Mouse (Mus musculus) forebrain, embryonic 11.5 days (tissue): ENCODE data around the gene Arhgef28. TPM values are rescaled to one million over a fixed set of nuclear protein-coding genes. Genes with fewer than 3 reads are reported as not detected.

Experiments used
- ATAC-seq: fragments of 200-750 bp; cut with Nextera tagmentation; replicated peaks from 2 replicates; pipeline ENCODE4 v1.8.0; 2017; ENCODE audit warnings: moderate TSS enrichment; ENCODE audit not compliant: low FRiP score
- DNase-seq: peaks from one replicate; pipeline ENCODE4 v3.0.0-alpha.2; 2017; ENCODE audit warnings: low spot score
- H3K27ac ChIP-seq: fragments of 300-500 bp; sonication (generic); 2 replicates; pipeline ENCODE4 v1.5.1; 2014; ENCODE audit warnings: low read depth, low read length
- H3K27me3 ChIP-seq: fragments of 300-500 bp; sonication (generic); 2 replicates; pipeline ENCODE4 v1.6.1; 2014; ENCODE audit warnings: mild to moderate bottlenecking, low read length, mixed read lengths; ENCODE audit not compliant: control insufficient read depth, insufficient read depth
- H3K36me3 ChIP-seq: fragments of 300-500 bp; sonication (generic); 2 replicates; pipeline ENCODE4 v1.6.1; 2014; ENCODE audit warnings: mild to moderate bottlenecking, low read length, moderate library complexity, mixed read lengths; ENCODE audit not compliant: control insufficient read depth, insufficient read depth
- H3K4me1 ChIP-seq: fragments of 300-500 bp; sonication (generic); replicated peaks from 2 replicates; pipeline ENCODE4 v1.6.1; 2014; ENCODE audit warnings: low read length, mixed read lengths; ENCODE audit not compliant: control insufficient read depth, insufficient read depth
- H3K4me2 ChIP-seq: fragments of 300-500 bp; sonication (generic); 2 replicates; pipeline ENCODE4 v1.6.1; 2014; ENCODE audit warnings: low read depth, mild to moderate bottlenecking, low read length, moderate library complexity, mixed read lengths; ENCODE audit not compliant: severe bottlenecking
- H3K4me3 ChIP-seq: fragments of 300-500 bp; sonication (generic); 2 replicates; pipeline ENCODE4 v1.5.1; 2014; ENCODE audit warnings: low read depth, low read length
- H3K9ac ChIP-seq: fragments of 300-500 bp; sonication (generic); 2 replicates; pipeline ENCODE4 v1.6.1; 2014; ENCODE audit warnings: low read length
- H3K9me3 ChIP-seq: fragments of 300-500 bp; sonication (generic); 2 replicates; pipeline ENCODE4 v1.6.1; 2016; ENCODE audit warnings: low read length, mixed read lengths; ENCODE audit not compliant: control insufficient read depth
- WGBS: fragments of 180-500 bp; shearing (Covaris S2); extraction: QIAGEN DNeasy Blood & Tissue Kit; methylation state at CpG from one replicate; pipeline ENCODE4 v1.1.7; 2014; 5-methylcytosine and 5-hydroxymethylcytosine counted together
- polyA plus RNA-seq: library from polyadenylated mRNA; unstranded; fragments of >200 nt; fragmentation: Nextera tagmentation; extraction: Ambion mirVana; gene quantifications from 2 replicates; pipeline ENCODE4 v1.2.1, GENCODE M21; 2014

The Arhgef28 gene
- polyA plus RNA-seq, 1 experiment from 2014 or later: 6.3 TPM

DNA sequence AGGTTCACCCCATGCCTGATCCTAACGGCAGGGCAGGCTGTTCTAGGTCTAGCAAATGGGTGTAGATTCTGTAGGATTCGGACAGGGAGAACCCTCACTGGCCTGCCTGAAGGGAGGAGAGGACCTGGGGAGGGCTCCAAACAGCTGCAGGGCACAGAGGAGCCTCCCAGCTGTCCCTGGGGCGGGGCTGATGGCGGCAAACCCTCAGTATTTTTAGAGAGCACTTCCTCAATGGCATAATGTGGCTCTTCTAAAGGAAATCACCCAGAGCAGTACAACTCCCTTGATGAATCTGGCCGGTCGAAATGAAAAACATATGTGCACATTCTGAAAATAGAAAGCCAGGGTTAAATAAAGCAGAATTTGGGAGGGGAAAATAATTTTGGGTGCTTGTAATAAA lies 265.1 kb downstream of the Arhgef28 start:
- WGBS: 75% methylated on average over 6 of the region's 6 CpGs
- no peaks in the 10 kb centered on the region for H3K27me3 ChIP-seq
- no peaks in the 10 kb centered on the region for H3K4me1 ChIP-seq
- no peak overlapping the region for H3K4me3 ChIP-seq
- H3K9ac ChIP-seq: no peak overlapping the region
- ATAC-seq (no peak), DNase-seq (no peak)
- H3K9me3 ChIP-seq: no peaks in the 10 kb centered on the region
- H3K36me3 ChIP-seq: no peaks in the 10 kb centered on the region
- H3K4me2 ChIP-seq: no peak overlapping the region
- no peak overlapping the region for H3K27ac ChIP-seq

DNA sequence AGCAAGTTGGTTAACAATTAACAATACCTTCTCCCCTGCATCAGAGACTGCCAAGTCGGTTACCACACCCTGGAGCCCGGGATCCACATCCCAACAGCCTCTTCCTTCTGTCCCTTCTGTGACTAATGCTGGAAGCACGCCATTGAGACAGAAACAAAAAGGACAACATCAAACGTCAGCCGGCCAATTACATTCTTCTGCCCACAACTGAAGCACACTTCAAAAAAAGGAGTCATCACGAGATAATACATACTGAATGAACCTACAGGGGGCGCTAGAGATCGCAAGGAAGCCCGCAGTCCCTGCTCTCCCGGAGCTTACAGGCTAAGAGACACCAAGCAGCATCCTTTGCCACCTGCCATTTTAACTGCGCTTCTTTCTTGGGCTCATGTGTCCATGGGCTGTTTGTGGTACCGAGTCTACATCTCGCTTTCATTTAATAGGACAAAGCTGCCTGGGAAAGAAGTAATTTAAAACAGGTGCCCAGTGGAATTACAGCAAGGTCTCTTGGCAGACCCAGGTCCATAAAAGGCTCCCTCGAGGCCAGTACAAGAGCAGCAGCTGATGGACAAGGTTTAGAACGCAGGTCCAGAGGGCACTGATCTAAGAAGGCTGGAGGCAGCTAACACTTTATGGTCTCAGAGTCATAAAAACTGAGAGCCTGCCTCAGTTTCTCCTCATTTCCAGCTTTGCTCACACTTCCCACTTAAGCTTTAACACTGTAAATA lies 266.6 kb downstream of the Arhgef28 start:
- ATAC-seq (no peak), DNase-seq (peak; percentile 61)
- no peaks in the 10 kb centered on the region for H3K27me3 ChIP-seq
- no peak overlapping the region for H3K27ac ChIP-seq
- no peaks in the 10 kb centered on the region for H3K9me3 ChIP-seq
- no peak overlapping the region for H3K9ac ChIP-seq
- no peaks in the 10 kb centered on the region for H3K36me3 ChIP-seq
- H3K4me1 ChIP-seq: no peaks in the 10 kb centered on the region
- H3K4me3 ChIP-seq: no peak overlapping the region
- WGBS: 68% methylated on average over 15 of the region's 15 CpGs
- H3K4me2 ChIP-seq: no peak overlapping the region

DNA sequence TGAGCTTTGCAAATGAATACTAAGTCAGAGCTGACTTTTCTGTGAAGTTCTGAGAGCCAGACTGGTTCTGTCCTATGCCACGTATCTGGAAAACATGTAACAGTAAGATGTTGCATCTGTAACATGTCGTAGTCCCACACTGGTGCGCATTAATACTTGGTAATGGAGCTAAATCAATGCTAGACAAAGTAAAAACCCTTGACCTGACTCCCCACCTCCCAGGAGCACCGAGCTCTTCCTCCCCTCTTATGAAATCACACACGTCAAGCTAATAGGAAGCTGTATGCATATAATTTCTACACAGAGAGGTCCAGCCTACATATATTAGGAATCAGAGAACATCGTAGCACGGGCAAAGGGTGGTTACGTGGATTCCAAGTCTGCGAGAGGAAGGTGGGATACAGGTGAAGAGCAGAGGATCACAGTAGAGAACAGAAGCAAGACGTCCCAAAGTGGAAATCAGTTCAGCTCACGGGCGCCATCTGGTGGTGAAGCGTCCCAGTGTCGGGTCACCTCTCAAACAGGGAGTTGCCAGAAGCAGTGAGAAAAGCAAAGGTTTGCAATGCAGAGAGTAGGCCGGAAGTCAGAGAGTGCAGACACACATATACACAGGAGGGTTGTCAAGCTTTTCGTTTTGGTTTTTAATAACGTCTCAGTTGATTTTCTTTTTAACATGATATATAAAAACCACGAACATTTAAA lies 267.5 kb downstream of the Arhgef28 start:
- Histone ChIP-seq H3K4me1 (no peaks in the 10 kb centered on the region), H3K36me3 (no peaks in the 10 kb centered on the region), H3K27me3 (no peaks in the 10 kb centered on the region), H3K9me3 (no peaks in the 10 kb centered on the region), H3K4me2 (no peak overlapping the region), H3K27ac (no peak overlapping the region), H3K9ac (no peak overlapping the region), H3K4me3 (no peak overlapping the region)
- 34% methylated on average over 18 of the region's 18 CpGs for WGBS
- peak; percentile 96 for DNase-seq
- peak; percentile 56; the same call in 1 of the 2 replicates for ATAC-seq

DNA sequence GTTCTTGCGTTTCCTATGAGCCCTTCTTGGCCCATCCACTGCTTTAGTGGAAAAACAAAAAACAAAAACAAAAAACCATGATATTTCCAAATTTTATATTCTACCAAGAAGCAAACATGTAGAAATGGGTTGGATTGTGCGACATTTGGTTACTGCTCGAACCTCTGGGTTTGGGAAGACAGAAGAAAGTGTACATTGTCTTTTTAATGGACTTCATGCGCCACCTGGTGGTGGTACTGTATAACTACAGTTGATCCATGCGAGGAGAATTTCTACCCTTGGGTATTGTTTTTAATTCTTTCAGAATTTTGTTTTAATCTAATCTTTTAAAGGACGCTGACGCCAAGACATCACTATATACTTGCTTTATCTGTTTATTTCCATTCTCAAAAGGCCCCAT lies 268.3 kb downstream of the Arhgef28 start:
- ATAC-seq: no peak
- WGBS: 23% methylated on average over 7 of the region's 7 CpGs
- H3K27me3 ChIP-seq: no peaks in the 10 kb centered on the region
- H3K36me3 ChIP-seq: no peaks in the 10 kb centered on the region
- no peaks in the 10 kb centered on the region for H3K9me3 ChIP-seq
- no peaks in the 10 kb centered on the region for H3K4me1 ChIP-seq
- no peak overlapping the region for H3K27ac ChIP-seq
- peak; percentile 74 for DNase-seq
- H3K9ac ChIP-seq: no peak overlapping the region
- no peak overlapping the region for H3K4me2 ChIP-seq
- H3K4me3 ChIP-seq: no peak overlapping the region

DNA sequence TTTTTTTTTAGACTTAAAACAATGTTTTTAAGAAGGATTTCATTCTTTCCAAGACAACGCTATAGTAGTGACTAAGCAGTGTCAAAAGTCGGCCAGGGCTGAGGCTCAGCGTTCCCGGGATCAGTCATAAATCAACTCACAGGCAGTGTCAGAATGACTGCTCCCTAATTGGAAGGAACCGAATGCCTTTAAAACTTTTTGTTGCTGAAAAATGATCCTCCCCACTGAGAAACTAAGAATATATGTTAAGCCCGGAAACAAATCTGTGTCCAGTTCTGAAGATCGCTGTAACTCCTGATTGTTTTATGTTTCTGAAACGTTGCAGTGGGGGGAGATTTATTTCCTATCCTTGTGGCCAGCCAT lies 278.1 kb downstream of the Arhgef28 start:
- H3K27ac ChIP-seq: no peak overlapping the region
- H3K4me2 ChIP-seq: no peak overlapping the region
- no peak overlapping the region for H3K4me3 ChIP-seq
- 56% methylated on average over 8 of the region's 8 CpGs for WGBS
- no peak for ATAC-seq
- H3K4me1 ChIP-seq: 0 out of 2 replicates have a peak, but pooled peaks cover 2% of the 10 kb centered on the region
- no peaks in the 10 kb centered on the region for H3K27me3 ChIP-seq
- H3K36me3 ChIP-seq: no peaks in the 10 kb centered on the region
- no peak overlapping the region for H3K9ac ChIP-seq
- no peaks in the 10 kb centered on the region for H3K9me3 ChIP-seq
- no peak for DNase-seq

DNA sequence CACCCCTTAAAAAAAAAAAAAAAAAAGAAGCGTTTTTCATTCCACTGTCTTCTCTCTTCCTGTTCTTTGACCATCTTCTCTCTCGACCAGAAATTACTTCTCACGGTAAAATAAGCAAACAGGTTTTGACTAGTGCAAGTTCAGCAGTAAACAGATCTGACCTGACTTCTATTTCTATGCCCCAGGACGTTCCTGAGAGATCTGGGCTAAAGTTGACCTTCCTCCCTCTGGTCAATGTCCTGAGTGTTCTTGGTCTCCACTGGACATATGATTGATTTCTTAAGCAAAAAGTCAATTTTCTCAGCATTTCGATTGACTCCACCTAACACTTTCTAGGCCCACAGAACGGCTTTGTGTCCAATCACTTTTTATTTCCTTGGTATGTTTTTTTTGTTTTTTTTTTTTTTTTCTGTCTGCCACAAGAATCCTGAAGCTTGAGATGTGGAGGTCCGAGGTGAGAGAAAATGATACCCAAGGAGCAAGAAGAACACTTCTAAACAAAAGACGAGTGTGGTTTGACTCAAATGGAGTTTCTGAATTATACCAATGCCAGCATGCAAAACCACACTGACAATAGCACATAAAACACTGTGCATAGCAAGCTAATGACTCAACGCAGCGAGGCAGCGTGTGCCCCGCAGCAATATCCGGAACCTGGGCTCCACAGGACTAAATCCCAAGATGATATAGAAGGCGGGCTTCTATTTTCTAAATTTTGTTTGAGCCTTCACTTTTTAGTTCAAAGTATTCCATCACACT lies 278.7 kb downstream of the Arhgef28 start:
- no peak overlapping the region for H3K4me2 ChIP-seq
- DNase-seq: no peak
- H3K4me3 ChIP-seq: no peak overlapping the region
- no peaks in the 10 kb centered on the region for H3K9me3 ChIP-seq
- no peak for ATAC-seq
- no peak overlapping the region for H3K27ac ChIP-seq
- no peaks in the 10 kb centered on the region for H3K36me3 ChIP-seq
- H3K4me1 ChIP-seq: 0 out of 2 replicates have a peak, but pooled peaks cover 2% of the 10 kb centered on the region
- H3K9ac ChIP-seq: no peak overlapping the region
- WGBS: 79% methylated on average over 14 of the region's 14 CpGs
- H3K27me3 ChIP-seq: no peaks in the 10 kb centered on the region

DNA sequence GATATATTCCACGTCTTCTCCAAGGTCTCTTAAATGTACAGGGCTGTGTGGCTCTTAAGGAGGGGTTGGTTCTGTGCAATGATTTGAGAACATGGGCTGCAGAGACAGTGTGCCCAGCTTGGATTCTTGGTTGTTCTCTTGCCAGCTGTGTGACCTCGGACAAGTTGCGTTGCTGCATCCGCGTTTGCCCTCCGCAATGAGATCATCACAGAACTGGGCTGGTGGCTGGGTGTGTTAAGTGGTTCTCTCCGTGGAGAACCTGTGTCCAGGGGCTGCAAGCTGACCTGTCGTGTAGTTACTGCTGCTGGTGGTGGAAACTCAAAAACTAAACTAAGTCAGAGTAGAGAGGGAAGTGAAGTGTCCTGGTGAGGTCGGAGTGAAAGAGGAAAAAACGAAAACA lies 279.9 kb downstream of the Arhgef28 start:
- ATAC-seq (no peak), DNase-seq (no peak)
- no peaks in the 10 kb centered on the region for H3K27me3 ChIP-seq
- 92% methylated on average over 10 of the region's 10 CpGs for WGBS
- H3K36me3 ChIP-seq: no peaks in the 10 kb centered on the region
- H3K9ac ChIP-seq: no peak overlapping the region
- H3K9me3 ChIP-seq: no peaks in the 10 kb centered on the region
- H3K4me1 ChIP-seq: 0 out of 2 replicates have a peak, but pooled peaks cover 2% of the 10 kb centered on the region
- H3K4me2 ChIP-seq: no peak overlapping the region
- H3K27ac ChIP-seq: no peak overlapping the region
- no peak overlapping the region for H3K4me3 ChIP-seq

DNA sequence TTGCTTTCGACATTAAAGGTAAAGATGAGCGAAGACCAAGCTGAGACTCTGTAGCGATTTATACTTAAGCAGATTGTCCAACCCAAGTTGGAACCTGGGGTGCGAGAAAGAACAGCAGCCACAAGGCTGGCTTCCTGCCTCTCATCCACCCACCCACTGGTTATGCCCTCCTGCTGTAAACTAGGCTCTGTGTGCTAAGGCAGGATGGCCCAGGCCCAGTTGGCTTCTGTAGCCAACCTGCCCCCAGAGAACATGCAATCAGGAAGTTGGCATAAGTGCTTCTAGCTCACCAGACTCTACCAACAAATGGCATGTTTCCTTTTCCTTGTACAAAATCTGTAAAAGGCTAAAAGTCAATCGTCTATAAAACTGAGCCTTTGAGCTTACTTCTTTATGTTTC lies 283.2 kb downstream of the Arhgef28 start:
- 96% methylated on average over 5 of the region's 5 CpGs for WGBS
- no peaks in the 10 kb centered on the region for H3K36me3 ChIP-seq
- no peaks in the 10 kb centered on the region for H3K9me3 ChIP-seq
- DNase-seq (no peak), ATAC-seq (no peak)
- H3K4me3 ChIP-seq: no peak overlapping the region
- no peak overlapping the region for H3K9ac ChIP-seq
- H3K27me3 ChIP-seq: no peaks in the 10 kb centered on the region
- H3K4me2 ChIP-seq: no peak overlapping the region
- peaks cover 5% of the 10 kb centered on the region; the same call in 1 of the 2 replicates for H3K4me1 ChIP-seq
- H3K27ac ChIP-seq: no peak overlapping the region
